Mouse (Mus musculus) T-helper 17 cell (primary cell): ENCODE measurements around the gene Olfml2b.

Source experiments
- in situ Hi-C, 2 experiments: fragments of 300-600 bp; cut with MboI, MseI; formaldehyde crosslinking; loops; 1 replicate in 1 of 2; 2 replicates in 1 of 2; pipeline ENCODE4 v1.15.1; 2025; ENCODE audit warnings: high pct_unique_total_duplicates in 2 of 2

Olfml2b gene

GRCm38 (mm10) chr1:170695326-170695725, 51.0 kb downstream of the Olfml2b start:
- in situ Hi-C loops: no loop called here

GRCm38 (mm10) chr1:170696996-170697395, 52.7 kb downstream of the Olfml2b start:
- in situ Hi-C loops: no loop called here

GRCm38 (mm10) chr1:170697771-170698356, 53.5 kb downstream of the Olfml2b start:
- in situ Hi-C loops: no loop called here

GRCm38 (mm10) chr1:170698771-170699170, 54.4 kb downstream of the Olfml2b start:
- in situ Hi-C loops: no loop called here

GRCm38 (mm10) chr1:170699553-170699952, 55.2 kb downstream of the Olfml2b start:
- in situ Hi-C loops: no loop called here

GRCm38 (mm10) chr1:170700496-170701027, 56.2 kb downstream of the Olfml2b start:
- in situ Hi-C loops: no loop called here

- in situ Hi-C loops: no loop called here
Measured at GRCm38 (mm10) chr1:170701178-170701577, 56.8 kb downstream of the Olfml2b start.

GRCm38 (mm10) chr1:170701582-170701981, 57.2 kb downstream of the Olfml2b start:
- in situ Hi-C loops: no loop called here

GRCm38 (mm10) chr1:170702263-170702662, 57.9 kb downstream of the Olfml2b start:
- in situ Hi-C loops: no loop called here

- in situ Hi-C loops: no loop called here
Measured at GRCm38 (mm10) chr1:170702958-170703357, 58.6 kb downstream of the Olfml2b start.

- in situ Hi-C loops: no loop called here
Measured at GRCm38 (mm10) chr1:170704103-170704502, 59.8 kb downstream of the Olfml2b start.

- in situ Hi-C loops: no loop called here
Measured at GRCm38 (mm10) chr1:170704911-170705594, 60.7 kb downstream of the Olfml2b start.

- in situ Hi-C loops: no loop called here
Measured at GRCm38 (mm10) chr1:170706046-170706445, 61.7 kb downstream of the Olfml2b start.

- in situ Hi-C loops: no loop called here
Measured at GRCm38 (mm10) chr1:170709034-170709433, 64.7 kb downstream of the Olfml2b start.

GRCm38 (mm10) chr1:170709481-170709880, 65.1 kb downstream of the Olfml2b start:
- in situ Hi-C loops: no loop called here

GRCm38 (mm10) chr1:170709969-170710368, 65.6 kb downstream of the Olfml2b start:
- in situ Hi-C loops: no loop called here

- in situ Hi-C loops: no loop called here
Measured at GRCm38 (mm10) chr1:170711731-170712130, 67.4 kb downstream of the Olfml2b start.

- in situ Hi-C loops: no loop called here
Measured at GRCm38 (mm10) chr1:170717241-170717828, 73.0 kb downstream of the Olfml2b start.

GRCm38 (mm10) chr1:170718133-170718810, 73.9 kb downstream of the Olfml2b start:
- in situ Hi-C loops: no loop called here

GRCm38 (mm10) chr1:170721560-170721959, 77.2 kb downstream of the Olfml2b start:
- in situ Hi-C loops: no loop called here

GRCm38 (mm10) chr1:170728524-170728923, 84.2 kb downstream of the Olfml2b start:
- in situ Hi-C loops: no loop called here
